11 mouse cellular contexts compared by ENCODE assay signal in the genomic region with DNA sequence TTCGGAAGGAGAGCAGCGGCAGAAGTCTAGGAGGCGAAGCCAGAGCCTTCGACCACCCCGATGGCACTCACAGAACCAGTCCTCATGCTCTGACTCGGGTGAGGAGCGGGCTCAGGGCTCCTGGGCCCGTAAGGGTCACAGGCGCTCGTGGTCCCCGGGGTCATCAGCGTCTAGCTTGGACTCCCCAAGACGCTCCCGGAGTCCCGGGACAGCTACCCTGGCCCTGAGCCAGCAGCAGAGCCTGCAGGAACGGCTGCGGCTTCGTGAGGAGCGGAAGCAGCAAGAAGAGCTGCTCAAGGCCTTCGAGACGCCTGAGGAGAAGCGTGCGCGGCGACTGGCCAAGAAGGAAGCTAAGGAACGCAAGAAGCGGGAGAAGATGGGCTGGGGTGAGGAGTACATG. TPM values are rescaled to one million over a fixed set of nuclear protein-coding genes. Genes with fewer than 3 reads are reported as not detected.
A peak's percentile ranks its signal among the peaks of the same experiment; 100 is the strongest.
DNase-seq lines count a peak whose midpoint lies in the region; ATAC-seq and TF ChIP-seq lines count a peak whose summit lies in the region.
"Had no signal": no experiment of that assay in that cellular context is flagged by ENCODE, and none has a peak within 500 bp of the region (broad histone marks: within the 10 kb centered on the region; RNA-seq: fewer than 3 reads in every experiment).

No protein-coding gene starts in this region.

- 0 out of 2 replicates have a peak overlapping the region, but pooled peaks have one; percentile 93 for H3K9ac ChIP-seq in kidney, embryonic 14.5 days (ENCODE audit: low read depth, low read length)
- H3K9ac ChIP-seq in limb, embryonic 12.5 days (replicated peaks), result 0 out of 2 replicates have a peak overlapping the region, but pooled peaks have one; percentile 23

- ATAC-seq in kidney, embryonic 14.5 days (ENCODE audit: low FRiP score, low TSS enrichment), result no peak
- no peak for ATAC-seq in G1E (ENCODE audit: extremely low read depth, insufficient number of reproducible peaks, low FRiP score, poor library complexity, severe bottlenecking)
- ATAC-seq in limb, embryonic 12.5 days (ENCODE audit: insufficient number of reproducible peaks, insufficient read depth, low FRiP score, low TSS enrichment, low read depth), result no peak
- ATAC-seq in activated CD4-positive, CD25-positive, alpha-beta regulatory T cell, adult 4 months, result no peak

- no peak overlapping the region for H3K4me2 ChIP-seq in kidney, embryonic 14.5 days (replicated peaks; ENCODE audit: low read depth, low read length)
- H3K4me2 ChIP-seq in limb, embryonic 12.5 days, result peak overlapping the region; percentile 87

- H3K9me3 ChIP-seq in kidney, embryonic 14.5 days (ENCODE audit: control insufficient read depth, low read length), result no peaks in the 10 kb centered on the region
- no peaks in the 10 kb centered on the region for H3K9me3 ChIP-seq in G1E (replicated peaks)
- no peaks in the 10 kb centered on the region for H3K9me3 ChIP-seq in limb, embryonic 12.5 days

- no peak overlapping the region for H3K27ac ChIP-seq in kidney, embryonic 14.5 days (ENCODE audit: low read depth, low read length)
- H3K27ac ChIP-seq in limb, embryonic 12.5 days, result no peak overlapping the region

- H3K4me1 ChIP-seq in kidney, embryonic 14.5 days (ENCODE audit: control insufficient read depth, insufficient read depth, low read length), result peaks cover 17% of the 10 kb centered on the region
- H3K4me1 ChIP-seq in G1E (ENCODE audit: insufficient read depth, low read depth, low read length), result peaks cover 70% of the 10 kb centered on the region
- peaks cover 35% of the 10 kb centered on the region for H3K4me1 ChIP-seq in limb, embryonic 12.5 days (replicated peaks)

- H3K36me3 ChIP-seq in kidney, embryonic 14.5 days (ENCODE audit: control insufficient read depth, insufficient read depth, low read length), result peaks cover 63% of the 10 kb centered on the region
- H3K36me3 ChIP-seq in G1E (replicated peaks), result peaks cover 75% of the 10 kb centered on the region
- H3K36me3 ChIP-seq in limb, embryonic 12.5 days, result peaks cover 68% of the 10 kb centered on the region

- DNase-seq in cerebellum, adult 9-11 months, result peak; percentile 76
- DNase-seq in cerebellum, postnatal 36 days, result no peak
- DNase-seq in kidney, adult 11 months, result no peak
- no peak for DNase-seq in G1E (ENCODE audit: low spot score)
- DNase-seq in layer of hippocampus, postnatal 10 days (ENCODE audit: low spot score in 2 of 2), result no peak
- DNase-seq: adrenal gland, adult 8-10 months; kidney, postnatal 10 days; lung, postnatal 4 days had no signal

- H3K4me3 ChIP-seq in kidney, embryonic 14.5 days (ENCODE audit: low read length), result no peak overlapping the region
- H3K4me3 ChIP-seq in G1E (ENCODE audit: low read depth, low read length), result peak overlapping the region; percentile 98; the same call in 1 of the 2 replicates
- H3K4me3 ChIP-seq in limb, embryonic 12.5 days (replicated peaks), result peak overlapping the region; percentile 98

- H3K27me3 ChIP-seq in kidney, embryonic 14.5 days (ENCODE audit: control insufficient read depth, insufficient read depth, low read length), result no peaks in the 10 kb centered on the region
- no peaks in the 10 kb centered on the region; the same call in 1 of the 2 replicates for H3K27me3 ChIP-seq in G1E (ENCODE audit: insufficient read depth, low read length)
- no peaks in the 10 kb centered on the region for H3K27me3 ChIP-seq in limb, embryonic 12.5 days

- WGBS in kidney, embryonic 14.5 days, result 93% methylated on average over 27 of the region's 27 CpGs
- WGBS in limb, embryonic 12.5 days, result 95% methylated on average over 27 of the region's 27 CpGs

- TF ChIP-seq CTCF in G1E (IDR thresholded peaks at IDR 0.05; ENCODE audit: low read depth, low read length), result no peak

RNA-seq across cellular contexts. Expression of a gene that starts 1.5 kb away (rescaled TPM):
- 21.4 and 29.6 TPM in 2 replicates for polyA plus RNA-seq in kidney, embryonic 14.5 days (2014; fragmentation: Nextera tagmentation; extraction: Ambion mirVana)
- total RNA-seq in G1E (2014; fragmentation: Nextera tagmentation) (9.0 and 11.4 TPM in 2 replicates), G1E (2017) (23.5 and 23.9 TPM in 2 replicates)
- polyA plus RNA-seq in G1E (2012), result 77.9 and 80.5 TPM in 2 replicates
- polyA plus RNA-seq in limb, embryonic 12.5 days (2016; fragmentation: Nextera tagmentation; extraction: Ambion mirVana), result 57.7 and 58.7 TPM in 2 replicates
- total RNA-seq in layer of hippocampus, postnatal 10 days (2021), result 10 to 100 TPM; 24.7 to 25.6 TPM
- 1 to 10 TPM; 5.1 to 5.7 TPM for polyA plus RNA-seq in activated CD4-positive, CD25-positive, alpha-beta regulatory T cell, adult 4 months (2017; shearing (Covaris generic))

RNA-seq across cellular contexts. Expression of a gene that starts 6.1 kb away (rescaled TPM):
- polyA plus RNA-seq in kidney, embryonic 14.5 days (2014; fragmentation: Nextera tagmentation; extraction: Ambion mirVana), result 8.7 and 10.1 TPM in 2 replicates
- total RNA-seq in G1E (2014; fragmentation: Nextera tagmentation), result not detected in 2 replicates
- total RNA-seq in G1E (2017), result 0.06 TPM in 1 of 2 replicates, not detected in the other
- polyA plus RNA-seq in G1E (2012), result 0.06 TPM in 1 of 2 replicates, not detected in the other
- polyA plus RNA-seq in limb, embryonic 12.5 days (2016; fragmentation: Nextera tagmentation; extraction: Ambion mirVana), result 2.2 and 2.6 TPM in 2 replicates
- total RNA-seq in layer of hippocampus, postnatal 10 days (2021), result 1 to 10 TPM; 1.9 to 2.9 TPM
- 10 to 100 TPM; 20.9 to 21.4 TPM for polyA plus RNA-seq in activated CD4-positive, CD25-positive, alpha-beta regulatory T cell, adult 4 months (2017; shearing (Covaris generic))

RNA-seq across cellular contexts. Expression of a gene that starts 20.6 kb away (rescaled TPM):
- polyA plus RNA-seq in kidney, embryonic 14.5 days (2014; fragmentation: Nextera tagmentation; extraction: Ambion mirVana), result 0.05 and 0.07 TPM in 2 replicates
- total RNA-seq in G1E (2014; fragmentation: Nextera tagmentation) (not detected in 2 replicates), G1E (2017) (0.11 TPM in 1 of 2 replicates, not detected in the other)
- polyA plus RNA-seq in G1E (2012), result not detected in 2 replicates
- polyA plus RNA-seq in limb, embryonic 12.5 days (2016; fragmentation: Nextera tagmentation; extraction: Ambion mirVana), result 0.05 TPM in 1 of 2 replicates, not detected in the other
- 1 to 10 TPM in 1 of 2 experiments, under 1 TPM in 1; 0.94 to 1.2 TPM for total RNA-seq in layer of hippocampus, postnatal 10 days (2021)
- not detected for polyA plus RNA-seq in activated CD4-positive, CD25-positive, alpha-beta regulatory T cell, adult 4 months (2017; shearing (Covaris generic))

RNA-seq across cellular contexts. Expression of a gene that starts 27.8 kb away (rescaled TPM):
- polyA plus RNA-seq in kidney, embryonic 14.5 days (2014; fragmentation: Nextera tagmentation; extraction: Ambion mirVana), result 115 and 119 TPM in 2 replicates
- total RNA-seq in G1E (2014; fragmentation: Nextera tagmentation), result 36.7 and 39.2 TPM in 2 replicates
- 12.0 and 21.9 TPM in 2 replicates for total RNA-seq in G1E (2017)
- polyA plus RNA-seq in G1E (2012), result 142 and 193 TPM in 2 replicates
- polyA plus RNA-seq in limb, embryonic 12.5 days (2016; fragmentation: Nextera tagmentation; extraction: Ambion mirVana), result 122 TPM in 2 replicates
- total RNA-seq in layer of hippocampus, postnatal 10 days (2021), result 10 to 100 TPM; 25.1 to 30.9 TPM
- polyA plus RNA-seq in activated CD4-positive, CD25-positive, alpha-beta regulatory T cell, adult 4 months (2017; shearing (Covaris generic)), result 10 to 100 TPM; 18.7 to 20.6 TPM

RNA-seq across cellular contexts. Expression of a gene that starts 29.7 kb away (rescaled TPM):
- 25.4 and 60.7 TPM in 2 replicates for polyA plus RNA-seq in kidney, embryonic 14.5 days (2014; fragmentation: Nextera tagmentation; extraction: Ambion mirVana)
- total RNA-seq in G1E (2014; fragmentation: Nextera tagmentation) (58.0 and 62.2 TPM in 2 replicates), G1E (2017) (58.8 and 66.6 TPM in 2 replicates)
- polyA plus RNA-seq in G1E (2012), result 266 and 331 TPM in 2 replicates
- 63.9 and 68.5 TPM in 2 replicates for polyA plus RNA-seq in limb, embryonic 12.5 days (2016; fragmentation: Nextera tagmentation; extraction: Ambion mirVana)
- total RNA-seq in layer of hippocampus, postnatal 10 days (2021), result 100 to 1,000 TPM; 305 to 311 TPM
- polyA plus RNA-seq in activated CD4-positive, CD25-positive, alpha-beta regulatory T cell, adult 4 months (2017; shearing (Covaris generic)), result 10 to 100 TPM; 11.1 to 16.9 TPM
